Mouse (Mus musculus) large intestine, adult 2 months (tissue): ENCODE measurements around the gene Bcl6. TPM values are rescaled to one million over a fixed set of nuclear protein-coding genes. Genes with fewer than 3 reads are reported as not detected.

ENCODE experiments used
- DNase-seq: peaks from one replicate; pipeline ENCODE4 v3.0.0-alpha.2; 2012; ENCODE audit warnings: low read depth, low spot score
- WGBS: fragments of 180-500 bp; shearing (Covaris S2); methylation state at CpG from one replicate; pipeline ENCODE4 v1.1.7; 2018; 5-methylcytosine and 5-hydroxymethylcytosine counted together
- polyA plus RNA-seq: library from polyadenylated mRNA; depleted of rRNA; stranded (reverse); fragments of >200 nt; gene quantifications from 2 replicates; pipeline ENCODE4 v1.2.3, GENCODE M21; 2012; rRNA removed

The Bcl6 gene
- polyA plus RNA-seq = 8.7 and 11.4 TPM in 2 replicates

DNA sequence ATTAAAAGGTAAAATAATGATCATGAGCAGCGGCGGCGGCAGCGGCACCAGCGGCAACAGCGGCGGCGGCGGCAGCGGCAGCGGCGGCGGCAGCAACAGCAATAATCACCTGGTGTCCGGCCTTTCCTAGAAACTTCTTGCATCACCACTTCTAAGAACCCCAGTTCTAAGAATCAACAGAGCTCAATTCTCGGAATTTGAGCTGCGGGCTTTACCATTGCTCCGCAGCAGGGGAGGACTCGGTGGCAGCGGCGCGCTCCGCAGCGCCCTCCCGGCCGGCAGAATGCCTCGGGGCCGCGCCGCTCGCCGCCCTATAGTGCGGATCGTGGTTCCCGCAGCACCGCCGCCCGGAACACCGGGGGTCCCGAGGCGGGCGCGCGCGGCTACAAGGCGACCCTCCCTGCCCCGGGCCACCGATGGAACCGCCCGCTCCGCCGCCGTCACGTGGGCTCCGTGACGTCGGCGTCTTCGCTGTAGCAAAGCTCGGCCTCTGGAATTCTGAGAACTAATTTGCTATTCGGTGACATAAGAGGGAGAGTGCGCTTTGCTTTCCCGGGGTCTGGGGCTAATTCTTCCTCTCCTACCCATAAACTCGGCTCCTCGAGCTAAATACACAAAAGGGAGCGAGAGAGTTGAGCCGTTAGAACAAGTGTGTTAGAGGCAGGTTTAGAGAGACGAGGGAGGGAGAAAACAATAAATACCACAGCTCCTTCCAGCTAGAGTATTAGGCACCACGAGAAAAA, at the start of gene Bcl6, which contains the start of gene Gm37419:
Gene Bcl6, minus strand, starts transcription at position 387 of the 743 bp plus-strand sequence.
Gene Gm37419, plus strand, starts transcription at position 17 of the 743 bp plus-strand sequence.
- DNase-seq = peak; percentile 70
- under 1% methylated on average over 68 of the region's 68 CpGs for WGBS

DNA sequence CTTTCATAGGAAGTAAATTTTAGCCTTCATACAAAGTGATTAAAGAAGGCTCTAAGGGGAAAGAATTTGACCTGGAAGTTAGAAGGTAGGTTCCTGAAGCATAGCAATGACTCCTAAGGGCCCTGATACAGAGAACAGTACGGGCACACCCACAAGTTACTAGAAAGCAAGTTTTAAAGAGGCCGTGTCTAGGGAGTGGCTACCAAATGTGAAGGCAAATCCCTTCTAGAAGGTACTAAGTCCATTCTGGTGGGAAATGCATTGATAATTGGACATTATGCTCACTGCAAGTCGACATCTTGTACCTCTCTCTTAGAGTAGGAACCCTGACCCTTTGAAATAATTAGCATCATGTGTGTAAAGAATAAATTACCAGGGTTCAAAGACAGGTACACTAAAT, 47.7 kb upstream of the Bcl6 start:
- peak; percentile 59 for DNase-seq
- 36% methylated on average over 3 of the region's 3 CpGs for WGBS

DNA sequence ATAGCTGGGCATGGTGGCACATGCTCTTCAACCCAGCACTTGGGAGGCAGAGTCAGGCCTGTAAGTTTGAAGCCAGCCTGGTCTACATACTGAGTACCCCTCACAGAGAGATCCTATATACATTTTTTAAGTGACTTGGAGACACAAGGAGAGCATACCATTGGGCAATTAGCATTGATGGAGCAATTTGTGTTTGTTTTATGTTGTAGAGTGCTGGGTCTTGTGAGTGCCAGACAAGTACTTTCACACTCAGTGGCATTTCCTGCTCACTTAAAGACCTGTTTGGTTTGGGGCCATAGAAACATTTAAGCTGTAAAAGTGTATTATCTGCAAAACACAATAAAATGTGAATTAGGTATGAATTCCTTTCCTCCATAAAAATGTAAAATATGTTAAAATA, 47.1 kb upstream of the Bcl6 start:
- no peak for DNase-seq

DNA sequence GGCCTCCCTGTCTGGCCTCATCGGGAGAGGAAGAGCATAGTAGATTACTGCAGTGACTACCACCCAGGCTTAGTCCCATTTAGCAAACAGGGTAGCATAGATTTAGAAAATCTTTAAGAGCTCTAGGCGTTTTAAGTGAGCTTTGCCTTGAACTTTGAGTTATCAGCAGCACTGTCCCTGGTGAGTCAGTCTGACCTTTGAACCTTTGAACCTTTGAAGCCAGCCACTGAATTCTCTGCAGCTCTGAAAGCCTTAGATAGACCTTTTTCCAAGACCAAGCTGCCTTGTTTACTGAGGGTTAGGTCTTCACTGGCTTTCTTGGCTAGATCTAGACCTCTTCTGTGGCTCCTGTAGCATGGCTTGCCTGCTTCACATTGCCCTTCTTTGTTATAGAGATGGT, 45.8 kb upstream of the Bcl6 start:
- DNase-seq = no peak
- 27% methylated on average over 2 of the region's 2 CpGs for WGBS

DNA sequence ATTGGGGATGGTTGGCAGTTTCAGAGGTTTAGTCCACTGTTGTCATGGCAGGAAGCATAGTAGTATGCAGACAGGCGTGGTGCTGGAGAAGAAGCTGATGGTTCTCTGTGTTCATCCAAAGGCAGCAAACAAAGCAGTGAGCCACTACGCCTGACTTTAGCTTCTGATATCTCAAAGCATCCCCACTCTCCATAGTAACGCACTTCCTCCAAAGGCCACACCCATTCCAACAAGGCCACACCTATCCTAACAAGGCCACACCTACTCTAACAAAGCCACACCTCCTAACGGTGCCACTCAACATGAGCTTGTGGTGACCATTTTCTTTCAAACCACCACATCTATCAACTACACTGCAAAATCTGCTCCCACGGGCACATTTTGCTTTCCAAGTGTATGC, 44.6 kb upstream of the Bcl6 start:
- WGBS = 85% methylated on average over 5 of the region's 5 CpGs
- no peak for DNase-seq

DNA sequence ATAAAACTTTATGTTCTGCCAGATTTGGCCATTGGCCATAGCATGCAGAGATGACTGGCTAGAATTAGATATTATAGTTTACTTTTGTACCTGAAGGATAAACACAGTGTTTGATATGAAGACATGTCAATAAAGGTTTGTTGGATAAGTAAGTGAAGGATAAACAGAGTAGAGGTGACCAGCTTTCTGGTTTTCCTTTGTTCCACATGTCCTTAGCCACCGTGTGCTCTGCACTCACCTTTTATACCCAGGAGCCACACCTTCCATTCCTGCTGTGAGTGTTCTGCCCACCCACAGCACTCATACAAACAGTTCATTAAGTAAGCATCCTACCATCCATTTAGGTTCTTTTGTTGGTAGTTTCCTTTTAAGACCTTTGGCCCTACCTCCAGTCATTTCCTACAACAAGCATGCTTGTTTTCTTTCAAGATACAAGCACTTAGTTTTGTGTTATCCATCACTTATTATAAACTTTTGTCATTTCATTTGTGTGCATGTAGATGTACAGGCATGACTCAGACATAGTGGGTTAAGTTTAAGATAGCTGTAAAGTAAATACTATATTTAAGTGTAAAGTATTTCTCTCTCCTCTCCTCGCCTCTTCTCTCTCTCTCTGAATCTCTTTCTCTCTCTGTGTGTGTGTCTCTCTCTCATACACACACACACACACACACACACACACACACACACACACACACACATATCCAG, 41.5 kb upstream of the Bcl6 start:
- WGBS = 48% methylated on average over 2 of the region's 2 CpGs
- no peak for DNase-seq

DNA sequence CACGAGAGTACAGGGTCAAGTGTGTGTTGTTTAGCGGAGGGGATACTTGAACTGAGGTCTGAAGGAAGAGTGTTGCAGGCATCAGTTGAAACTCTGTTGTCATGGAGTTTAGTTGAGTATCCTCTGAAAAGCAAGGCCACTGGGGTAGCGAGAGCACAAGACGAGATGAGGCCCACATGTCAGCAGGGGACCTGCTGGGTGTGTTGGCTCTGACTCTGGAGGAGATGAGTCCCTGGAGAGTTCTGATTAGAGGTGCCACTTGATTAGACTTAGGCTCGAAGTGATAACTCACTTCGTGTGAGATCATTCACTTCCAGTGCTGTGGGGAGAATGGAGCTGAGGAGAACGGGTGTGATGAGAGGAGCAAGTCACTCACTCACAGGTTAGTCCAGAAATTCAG, 36.8 kb upstream of the Bcl6 start:
- no peak for DNase-seq
- 88% methylated on average over 7 of the region's 7 CpGs for WGBS

DNA sequence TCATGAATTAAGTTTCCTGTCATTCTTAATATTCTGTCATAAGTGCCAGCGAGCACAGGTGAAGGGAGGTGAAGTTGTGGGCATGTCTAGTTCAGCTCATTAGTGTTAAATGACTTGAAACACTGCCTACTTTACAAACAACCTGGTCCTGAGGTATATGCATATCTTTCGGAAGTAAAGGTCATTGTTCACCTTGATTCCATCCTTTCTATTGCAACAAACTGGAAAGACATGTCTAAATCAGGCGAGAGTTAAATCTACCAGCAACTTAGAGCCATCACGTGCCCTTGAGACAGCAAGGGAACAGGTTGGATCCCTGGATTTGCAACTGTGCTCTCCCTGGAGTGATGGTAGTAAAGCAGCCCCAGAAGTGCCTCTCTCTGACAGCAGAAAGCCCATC, 34.0 kb upstream of the Bcl6 start:
- WGBS = 89% methylated on average over 4 of the region's 4 CpGs
- no peak for DNase-seq

DNA sequence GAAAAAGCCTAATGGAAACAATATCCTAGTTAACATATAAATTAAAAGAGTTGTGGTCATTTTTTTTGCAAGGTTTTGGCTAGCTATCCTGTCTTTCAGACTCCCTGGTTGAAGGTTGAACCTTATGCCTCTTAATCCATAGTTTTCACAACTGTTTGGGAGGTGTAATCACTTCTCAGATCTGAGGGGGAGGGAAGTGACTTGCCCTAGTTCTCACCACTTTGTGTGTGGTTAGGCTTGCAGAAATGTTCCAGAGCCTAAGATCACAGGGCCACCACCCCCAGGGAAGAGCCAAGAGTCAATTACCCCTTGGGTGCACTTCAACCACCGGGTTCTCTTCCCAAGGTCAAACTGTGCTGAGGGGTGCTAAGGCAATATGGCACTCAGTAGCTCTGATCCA, 33.1 kb upstream of the Bcl6 start:
- no peak for DNase-seq
- 48% methylated on average over 1 of the region's 1 CpGs for WGBS

DNA sequence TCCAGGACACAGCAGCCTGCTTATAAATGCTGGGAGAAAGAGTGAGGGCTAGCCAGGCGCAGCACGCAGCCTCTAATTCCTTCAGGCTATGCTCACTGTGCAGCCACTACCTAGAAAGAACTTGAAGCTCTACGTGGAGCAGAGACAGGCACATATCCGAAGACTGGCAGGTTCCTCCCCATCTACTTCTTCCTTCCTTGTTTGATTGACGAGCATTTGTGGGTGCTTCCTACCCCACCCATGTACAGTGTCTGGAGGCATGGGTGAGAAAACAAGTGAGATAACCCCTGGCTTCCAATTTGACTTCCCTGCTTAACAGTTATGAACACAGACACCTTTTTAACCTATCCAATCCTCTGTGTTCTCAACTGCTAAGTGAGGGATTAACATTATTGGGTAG, 28.1 kb upstream of the Bcl6 start:
- 52% methylated on average over 5 of the region's 5 CpGs for WGBS
- DNase-seq = no peak

DNA sequence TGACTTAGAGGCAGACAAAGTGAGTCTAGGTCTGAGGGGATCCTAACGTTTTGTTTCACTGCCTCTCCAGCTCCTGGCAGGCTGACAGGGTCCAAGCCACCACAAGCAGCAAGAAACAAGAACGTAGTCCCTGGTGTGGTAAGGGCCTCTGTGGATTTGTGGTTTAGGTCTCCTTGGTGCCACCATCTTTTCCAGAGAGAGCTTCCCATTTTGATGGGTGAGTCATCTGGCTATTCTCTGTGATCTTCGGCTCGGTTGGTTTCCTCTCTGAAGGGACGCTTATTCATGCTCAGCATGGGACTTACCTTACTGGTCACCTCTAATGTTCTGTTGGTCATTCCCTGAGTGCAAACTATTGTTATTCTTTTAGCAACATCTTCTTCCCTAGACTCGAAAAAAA, 27.6 kb upstream of the Bcl6 start:
- WGBS = 79% methylated on average over 6 of the region's 6 CpGs
- DNase-seq = no peak

DNA sequence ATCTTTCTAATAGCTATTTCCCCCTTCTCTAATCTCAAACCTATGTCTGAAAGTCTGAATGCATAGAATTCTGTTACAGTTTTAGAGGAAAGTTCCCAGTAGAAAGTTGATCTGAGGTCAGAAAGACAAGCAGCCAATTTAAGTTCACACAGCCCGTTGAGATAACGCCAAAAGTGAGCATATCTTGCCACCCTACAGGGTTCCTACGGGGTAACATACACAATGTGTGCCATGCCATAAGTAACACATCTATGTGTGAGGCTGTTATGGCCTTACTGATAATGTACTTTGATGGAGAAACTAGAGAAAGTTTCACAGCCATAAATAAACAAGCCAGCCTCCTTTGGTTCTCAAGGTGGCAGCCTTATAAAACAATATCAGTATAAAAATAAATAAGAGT, 25.7 kb upstream of the Bcl6 start:
- no peak for DNase-seq
- WGBS = 79% methylated on average over 3 of the region's 3 CpGs

DNA sequence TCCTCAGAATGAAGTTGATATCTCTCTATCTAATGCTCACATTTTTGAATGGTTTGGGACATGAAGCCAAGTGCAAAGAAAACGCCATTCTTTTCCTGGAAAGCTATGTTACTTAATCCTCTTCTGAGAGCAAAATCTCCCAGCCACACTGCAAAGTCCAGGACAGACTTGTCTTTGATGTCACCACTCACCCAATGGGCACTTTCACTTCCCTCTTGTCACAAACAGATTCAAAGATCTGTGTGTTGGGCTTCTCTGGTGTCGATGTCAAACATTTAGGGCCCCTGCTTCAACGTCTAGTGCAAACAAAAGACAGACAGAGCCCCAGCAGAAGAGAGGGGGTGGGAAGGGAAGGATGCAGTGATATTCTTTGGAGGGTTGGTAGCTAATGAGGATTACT, 23.4 kb upstream of the Bcl6 start:
- no peak for DNase-seq
- 37% methylated on average over 3 of the region's 3 CpGs for WGBS

DNA sequence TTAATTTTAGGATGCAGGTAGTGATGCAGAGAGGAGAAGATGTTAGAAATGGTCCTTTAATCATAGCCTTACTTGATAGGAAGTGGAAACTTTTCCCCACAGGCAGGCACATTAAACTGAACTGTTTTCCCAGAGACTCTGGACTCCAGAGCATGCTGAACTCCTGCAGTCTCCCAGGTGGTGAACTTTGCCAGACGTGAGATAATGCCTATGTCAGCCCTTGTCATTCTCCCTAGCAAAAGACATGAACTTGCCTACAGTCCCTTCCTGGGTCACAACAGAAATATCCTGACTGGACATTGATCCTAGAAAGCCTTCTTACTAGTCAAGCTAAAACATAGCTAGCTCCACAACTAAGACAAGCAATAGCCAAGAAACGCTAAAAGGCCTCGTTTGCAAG, 22.7 kb upstream of the Bcl6 start:
- 88% methylated on average over 3 of the region's 3 CpGs for WGBS
- DNase-seq = no peak

DNA sequence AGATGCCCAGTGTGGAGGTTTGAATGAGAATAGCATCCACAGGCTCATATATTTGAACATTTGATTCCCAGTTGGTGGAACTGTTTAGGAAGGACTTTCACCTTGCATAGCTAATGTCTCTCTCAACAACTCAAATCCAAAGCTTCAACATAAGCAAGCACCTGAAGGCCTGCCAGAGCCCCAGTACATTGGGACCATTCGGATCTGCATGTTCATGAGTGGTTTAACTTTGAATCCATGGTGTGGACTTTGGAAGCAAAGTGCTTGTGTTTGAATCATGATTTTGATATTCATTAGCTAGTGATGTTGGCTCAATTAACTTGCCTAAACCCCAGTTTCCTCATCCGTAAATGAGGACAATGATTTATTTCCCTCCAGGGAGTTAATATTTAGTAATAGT, 21.2 kb upstream of the Bcl6 start:
- DNase-seq = no peak
- WGBS = 94% methylated on average over 2 of the region's 2 CpGs

DNA sequence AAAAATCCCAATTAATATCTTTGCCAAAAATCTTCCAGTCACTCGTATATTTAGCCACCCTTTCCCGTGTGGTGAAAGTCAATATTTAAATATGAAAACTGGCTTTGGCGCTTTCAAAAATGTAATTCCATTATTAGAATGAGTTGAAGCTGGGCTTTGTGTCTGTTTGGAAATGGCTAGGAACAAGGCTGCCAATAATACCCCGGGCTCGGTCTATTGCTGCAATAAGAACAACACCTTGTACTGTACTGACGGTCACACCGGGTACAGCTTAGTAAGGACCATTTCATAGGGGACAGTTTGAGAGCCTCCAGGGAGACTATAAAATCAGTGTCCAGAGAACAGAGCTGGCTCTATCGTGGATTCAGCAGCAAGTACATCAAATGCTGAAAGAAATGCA, 17.3 kb upstream of the Bcl6 start:
- DNase-seq = no peak
- 31% methylated on average over 8 of the region's 8 CpGs for WGBS

DNA sequence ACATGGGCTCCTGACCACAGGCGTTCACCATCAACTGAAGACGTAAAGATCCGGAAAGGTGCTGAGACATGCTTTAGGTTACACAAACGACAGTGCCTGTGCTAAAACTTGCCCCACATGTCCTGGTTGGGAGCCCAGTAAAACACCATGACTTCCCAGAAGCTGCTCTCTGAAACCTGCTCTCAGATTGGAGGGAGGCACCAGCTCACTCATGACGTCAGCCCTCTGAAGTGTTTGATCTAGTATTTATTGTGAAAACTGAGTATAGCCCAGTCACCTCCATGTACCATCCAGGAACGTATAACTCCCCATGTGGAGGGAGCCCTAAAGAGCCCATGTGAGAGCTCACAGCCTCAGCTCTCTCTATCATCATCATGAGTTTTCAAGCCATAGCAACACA, 9.3 kb upstream of the Bcl6 start:
- WGBS = 80% methylated on average over 6 of the region's 6 CpGs
- DNase-seq = no peak

DNA sequence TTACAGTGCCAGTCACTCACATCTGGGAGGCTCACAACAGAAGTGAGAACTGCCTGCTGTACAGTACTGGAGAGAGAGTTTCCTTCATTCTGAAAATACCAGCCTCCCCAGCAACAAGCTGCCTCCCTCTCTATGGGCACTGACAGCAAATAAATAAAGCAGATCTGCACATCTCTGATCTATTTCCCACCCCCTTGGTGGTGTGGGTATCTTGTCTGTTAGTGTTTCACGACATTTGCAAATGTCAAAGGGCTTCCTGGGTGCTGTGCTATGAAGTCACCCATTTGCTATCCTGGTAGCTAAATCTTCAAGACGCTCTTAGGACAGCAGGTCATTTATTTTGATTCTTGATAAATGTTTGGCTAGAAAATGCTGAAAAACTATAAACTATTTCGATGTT, 8.6 kb upstream of the Bcl6 start:
- DNase-seq = no peak
- 77% methylated on average over 3 of the region's 3 CpGs for WGBS

DNA sequence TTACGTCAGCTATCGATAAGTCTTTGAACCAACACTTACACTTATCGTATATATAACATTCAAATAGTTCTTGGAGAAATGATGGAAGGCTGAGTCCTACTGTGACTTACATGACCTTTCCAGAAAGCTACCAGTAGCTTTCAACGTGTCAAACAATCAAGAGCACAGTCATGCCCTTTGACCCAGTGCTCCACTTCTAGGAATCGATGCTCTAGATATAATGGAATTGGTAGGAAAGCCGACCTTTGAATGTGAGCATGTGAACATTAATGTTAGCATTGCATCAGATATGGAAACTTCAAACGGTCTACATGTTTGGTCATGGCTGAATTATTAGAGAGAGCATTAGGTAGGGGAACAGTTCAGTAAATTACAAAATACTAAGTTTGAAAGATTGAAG, 7.7 kb upstream of the Bcl6 start:
- 89% methylated on average over 7 of the region's 7 CpGs for WGBS
- no peak for DNase-seq

DNA sequence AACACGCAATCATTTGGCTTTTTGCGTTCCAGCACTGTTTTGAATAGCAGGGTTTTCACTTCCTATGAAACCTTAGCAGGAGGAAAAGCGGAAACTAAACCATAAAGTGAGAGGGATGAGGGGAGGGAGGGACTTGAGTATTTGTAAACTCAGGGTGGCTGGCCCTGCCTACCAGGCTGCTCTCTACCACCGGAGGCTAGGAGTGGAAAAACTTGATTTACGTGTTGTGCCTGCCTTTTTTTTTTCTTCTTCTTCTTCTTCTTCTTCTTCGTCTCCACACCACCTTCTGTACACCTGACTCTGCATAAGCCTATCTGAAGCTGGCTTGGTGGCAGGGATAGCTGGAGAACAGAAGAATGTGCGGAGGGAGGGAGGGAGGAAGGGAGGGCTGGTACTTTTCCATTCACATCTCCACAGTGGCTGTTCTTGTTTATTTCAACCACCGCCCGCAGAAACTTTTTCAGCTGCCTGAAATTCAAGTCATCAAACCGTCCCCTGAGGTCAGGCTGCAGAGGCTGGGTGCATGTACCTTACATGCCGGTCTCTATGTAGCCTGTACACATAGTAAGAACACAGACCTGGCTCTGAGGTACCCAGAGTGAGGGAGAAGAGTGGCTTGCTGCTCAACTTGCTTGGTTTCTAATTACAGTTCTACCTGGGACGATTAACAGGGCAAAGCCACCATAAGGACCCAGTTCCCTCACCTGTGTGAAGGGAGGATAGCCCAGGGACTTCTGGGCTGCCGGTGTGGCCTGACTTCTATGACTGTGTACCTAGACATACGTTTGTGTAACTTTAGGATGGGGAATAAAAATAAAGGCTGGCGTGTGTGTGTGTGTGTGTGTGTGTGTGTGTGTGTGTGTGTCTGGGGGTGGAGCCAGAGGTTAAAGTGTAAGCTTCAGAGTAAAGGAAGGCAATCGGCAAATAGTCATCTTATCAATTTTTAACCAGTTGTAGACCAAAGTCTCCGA, 5.0 kb upstream of the Bcl6 start:
- WGBS = 7% methylated on average over 17 of the region's 17 CpGs
- no peak for DNase-seq
